Mouse (Mus musculus) spleen, adult 18-20 months (tissue): ENCODE data around the gene Bloc1s2.

Experiments
- DNase-seq, 2 experiments: peaks; one replicate each; pipeline ENCODE4 v3.0.0; 2022; ENCODE audit warnings: mixed read lengths in 2 of 2

Gene Bloc1s2

GRCm38 (mm10) chr19:44145702-44146567 is at the start of gene Bloc1s2:
Gene Bloc1s2 (minus strand): TSS chr19:44146446.
- DNase-seq, result peak; percentile 84 to 95

- peak; percentile 27 to 69 for DNase-seq
Observed at GRCm38 (mm10) chr19:44195138-44195537, 48.9 kb upstream of the Bloc1s2 start.

- no peak for DNase-seq
Observed at GRCm38 (mm10) chr19:44193906-44194305, 47.7 kb upstream of the Bloc1s2 start.

GRCm38 (mm10) chr19:44192342-44192741 is 46.1 kb upstream of the Bloc1s2 start, which contains the start of gene Pkd2l1:
Gene Pkd2l1 (minus strand): TSS chr19:44192442.
- no peak for DNase-seq

GRCm38 (mm10) chr19:44189056-44189455 is 42.8 kb upstream of the Bloc1s2 start:
- DNase-seq, result no peak

GRCm38 (mm10) chr19:44183968-44184367 is 37.7 kb upstream of the Bloc1s2 start:
- no peak for DNase-seq

GRCm38 (mm10) chr19:44180502-44180901 is 34.3 kb upstream of the Bloc1s2 start:
- no peak for DNase-seq

- no peak for DNase-seq
Observed at GRCm38 (mm10) chr19:44176741-44177140, 30.5 kb upstream of the Bloc1s2 start.

- DNase-seq, result no peak
Observed at GRCm38 (mm10) chr19:44174835-44175234, 28.6 kb upstream of the Bloc1s2 start.

- DNase-seq, result no peak
Observed at GRCm38 (mm10) chr19:44161515-44161914, 15.3 kb upstream of the Bloc1s2 start.

- DNase-seq, result no peak
Observed at GRCm38 (mm10) chr19:44159386-44159785, 13.1 kb upstream of the Bloc1s2 start.

GRCm38 (mm10) chr19:44157005-44157404 is 10.8 kb upstream of the Bloc1s2 start:
- DNase-seq, result no peak

- no peak for DNase-seq
Observed at GRCm38 (mm10) chr19:44153781-44154180, 7.5 kb upstream of the Bloc1s2 start.

GRCm38 (mm10) chr19:44148991-44149390 is 2.7 kb upstream of the Bloc1s2 start:
- DNase-seq, result no peak

GRCm38 (mm10) chr19:44148345-44148744 is 2.1 kb upstream of the Bloc1s2 start:
- no peak for DNase-seq

- no peak for DNase-seq
Observed at GRCm38 (mm10) chr19:44146951-44147350, 705 bp upstream of the Bloc1s2 start.

GRCm38 (mm10) chr19:44146568-44146879 is 278 bp upstream of the Bloc1s2 start:
- DNase-seq, result no peak

- peak in 1 of 2 experiments; percentile 24 for DNase-seq
Observed at GRCm38 (mm10) chr19:44144366-44144765, 1.9 kb downstream of the Bloc1s2 start.

GRCm38 (mm10) chr19:44135960-44136485 is 10.2 kb downstream of the Bloc1s2 start:
- DNase-seq, result no peak

- peak; percentile 67 to 77 for DNase-seq
Observed at GRCm38 (mm10) chr19:44135072-44135959, 10.9 kb downstream of the Bloc1s2 start, which contains the start of gene Cwf19l1. Gene Cwf19l1 (minus strand): TSS chr19:44135876.

GRCm38 (mm10) chr19:44132917-44133316 is 13.3 kb downstream of the Bloc1s2 start:
- no peak for DNase-seq

GRCm38 (mm10) chr19:44128560-44128959 is 17.7 kb downstream of the Bloc1s2 start:
- DNase-seq, result no peak
